Mouse (Mus musculus) heart, adult 2 months (tissue): ENCODE measurements around the gene Parva.

ENCODE experiments used
- CTCF ChIP-seq: fragments of 200-600 bp; IDR thresholded peaks from 2 replicates; pipeline ENCODE4 v1.8.1; 2022; ENCODE audit warnings: antibody characterized with exemption, mild to moderate bottlenecking, moderate library complexity
- EP300 ChIP-seq: fragments of 200-500 bp; IDR thresholded peaks from 2 replicates; pipeline ENCODE4 v1.6.1; 2011; ENCODE audit warnings: low read depth, low read length, control low read depth; ENCODE audit not compliant: insufficient read depth

GRCm38 (mm10) chr7:112481031-112481430 is 53.7 kb downstream of the Parva start:
- TF ChIP-seq CTCF: no peak
- no peak for TF ChIP-seq EP300
